Mouse (Mus musculus): ENCODE results near the gene Brd1. TPM values are rescaled to one million over a fixed set of nuclear protein-coding genes. Genes with fewer than 3 reads are reported as not detected.

Brd1 gene
- polyA plus RNA-seq, 1 experiment from 2014 or later = 17.1 TPM

DNA sequence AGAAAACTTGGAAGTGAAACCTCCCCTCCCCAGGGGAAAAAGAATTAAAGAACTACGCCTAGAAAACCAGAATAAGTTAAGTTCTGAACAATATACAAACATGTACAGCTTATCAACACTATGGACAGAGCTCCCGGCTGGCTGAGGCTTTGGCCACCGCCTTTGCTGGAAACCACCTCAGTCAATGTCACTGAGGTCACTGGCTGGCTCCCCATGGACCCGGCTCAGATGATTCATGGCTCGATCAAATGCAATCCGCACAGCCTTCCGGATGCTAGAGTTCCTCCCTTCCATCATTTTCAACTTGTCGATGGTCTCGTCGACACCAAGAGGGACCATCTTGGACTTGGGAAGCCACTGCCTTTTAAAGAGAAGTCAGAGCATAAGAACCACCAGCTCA, 45.9 kb downstream of the Brd1 start:
- H3K4me1 ChIP-seq (ENCODE audit: insufficient read depth, low read depth, low read length) = no peaks in the 10 kb centered on the region
- H3K4me2 ChIP-seq (replicated peaks; ENCODE audit: low read depth, low read length) = no peak overlapping the region
- no peak overlapping the region for H3K9ac ChIP-seq (replicated peaks; ENCODE audit: low read depth)
- TF ChIP-seq EP300 (IDR thresholded peaks at IDR 0.05) = no peak
- TF ChIP-seq CTCF (IDR thresholded peaks at IDR 0.05) = no peak
- H3K4me3 ChIP-seq (ENCODE audit: low read depth, low read length) = no peak overlapping the region
- H3K9me3 ChIP-seq (ENCODE audit: low read length) = no peaks in the 10 kb centered on the region
- no peak overlapping the region for H3K27ac ChIP-seq (ENCODE audit: low read length)
- no peak for ATAC-seq
- WGBS = 83% methylated on average over 10 of the region's 10 CpGs
- H3K36me3 ChIP-seq (ENCODE audit: insufficient read depth, low read length) = peaks cover 58% of the 10 kb centered on the region; the same call in 1 of the 2 replicates
- H3K27me3 ChIP-seq (replicated peaks; ENCODE audit: insufficient read depth, low read length) = no peaks in the 10 kb centered on the region
- no peak for DNase-seq (ENCODE audit: low spot score)

DNA sequence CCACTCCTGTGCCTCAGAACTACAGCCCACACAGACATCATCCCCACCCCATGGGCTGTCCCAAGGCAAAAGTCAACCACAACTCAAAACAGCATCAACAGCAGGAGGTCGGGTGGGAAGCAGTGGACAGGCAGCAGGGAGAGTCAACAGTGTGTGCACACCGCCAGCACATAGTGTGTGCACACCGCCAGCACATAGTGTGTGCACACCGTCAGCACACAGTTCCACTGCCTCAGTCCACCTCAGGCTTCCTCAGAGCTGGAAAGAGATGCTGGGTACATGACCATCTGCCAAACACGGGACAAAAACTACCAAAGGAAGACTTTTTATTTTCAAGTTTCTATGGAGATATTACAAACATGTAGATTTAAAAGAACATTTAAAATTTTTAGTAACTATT, 47.3 kb downstream of the Brd1 start:
- WGBS = 84% methylated on average over 5 of the region's 5 CpGs

DNA sequence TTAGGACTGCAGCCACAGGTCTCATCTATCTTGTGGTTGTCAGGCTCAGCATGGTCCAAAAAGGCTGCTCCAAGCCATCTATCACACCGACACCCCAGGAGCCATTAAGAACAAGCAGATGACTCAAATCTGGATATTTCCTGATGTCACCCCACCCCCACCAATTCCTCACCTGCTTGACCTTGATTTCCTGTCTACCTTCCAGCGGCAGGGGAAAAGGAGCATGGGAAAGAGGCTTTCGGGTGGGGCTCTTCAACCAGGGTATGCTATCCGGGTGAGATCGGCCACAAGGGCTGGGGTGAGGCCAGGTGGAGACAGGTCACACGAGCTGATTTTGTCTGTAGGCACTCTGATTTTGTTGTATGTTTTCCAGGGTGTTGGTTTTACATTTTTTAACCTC, 50.0 kb downstream of the Brd1 start:
- Histone ChIP-seq H3K27ac (ENCODE audit: low read length) (no peak overlapping the region), H3K4me1 (ENCODE audit: insufficient read depth, low read depth, low read length) (no peaks in the 10 kb centered on the region), H3K4me2 (replicated peaks; ENCODE audit: low read depth, low read length) (no peak overlapping the region), H3K36me3 (ENCODE audit: insufficient read depth, low read length) (peaks cover 32% of the 10 kb centered on the region; the same call in 1 of the 2 replicates), H3K4me3 (ENCODE audit: low read depth, low read length) (no peak overlapping the region), H3K9ac (replicated peaks; ENCODE audit: low read depth) (no peak overlapping the region), H3K9me3 (ENCODE audit: low read length) (no peaks in the 10 kb centered on the region), H3K27me3 (replicated peaks; ENCODE audit: insufficient read depth, low read length) (no peaks in the 10 kb centered on the region)
- TF ChIP-seq CTCF (IDR thresholded peaks at IDR 0.05) (no peak), EP300 (IDR thresholded peaks at IDR 0.05) (no peak)
- DNase-seq (ENCODE audit: low spot score) = no peak
- ATAC-seq = no peak
- WGBS = 80% methylated on average over 6 of the region's 6 CpGs

More for the DNA sequence above, 47.3 kb downstream of the Brd1 start:
- no peaks in the 10 kb centered on the region for H3K4me1 ChIP-seq (ENCODE audit: insufficient read depth, low read depth, low read length)
- H3K27ac ChIP-seq (ENCODE audit: low read length) = no peak overlapping the region
- H3K9me3 ChIP-seq (ENCODE audit: low read length) = no peaks in the 10 kb centered on the region
- no peak overlapping the region for H3K4me3 ChIP-seq (ENCODE audit: low read depth, low read length)
- H3K9ac ChIP-seq (replicated peaks; ENCODE audit: low read depth) = no peak overlapping the region
- TF ChIP-seq EP300 (IDR thresholded peaks at IDR 0.05) (no peak), CTCF (IDR thresholded peaks at IDR 0.05) (no peak)
- no peak overlapping the region for H3K4me2 ChIP-seq (replicated peaks; ENCODE audit: low read depth, low read length)
- ATAC-seq (no peak), DNase-seq (ENCODE audit: low spot score) (no peak)
- H3K27me3 ChIP-seq (replicated peaks; ENCODE audit: insufficient read depth, low read length) = no peaks in the 10 kb centered on the region
- H3K36me3 ChIP-seq (ENCODE audit: insufficient read depth, low read length) = peaks cover 58% of the 10 kb centered on the region; the same call in 1 of the 2 replicates

DNA sequence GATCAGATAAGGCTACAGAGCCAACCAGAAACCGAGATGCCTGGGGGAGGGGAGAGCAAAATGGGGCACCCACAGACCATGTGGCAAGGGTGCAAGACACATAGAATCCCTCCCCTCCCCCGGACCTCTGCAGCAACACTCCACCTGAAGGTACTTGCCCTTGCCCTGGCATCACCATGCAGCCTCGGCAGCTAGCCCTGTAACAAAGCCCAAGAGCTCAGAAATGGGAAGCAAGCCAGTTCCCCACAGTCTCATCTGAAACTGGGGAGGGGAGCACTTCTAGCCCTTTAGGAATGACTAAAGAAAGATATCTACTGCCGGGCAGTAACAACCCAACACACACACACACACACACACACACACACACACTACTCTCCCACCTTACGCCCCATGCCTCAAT, 53.1 kb downstream of the Brd1 start:
- TF ChIP-seq EP300 (IDR thresholded peaks at IDR 0.05) (no peak), CTCF (IDR thresholded peaks at IDR 0.05) (no peak)
- Histone ChIP-seq H3K4me1 (ENCODE audit: insufficient read depth, low read depth, low read length) (no peaks in the 10 kb centered on the region), H3K36me3 (ENCODE audit: insufficient read depth, low read length) (peaks cover 7% of the 10 kb centered on the region; the same call in 1 of the 2 replicates), H3K27ac (ENCODE audit: low read length) (no peak overlapping the region), H3K27me3 (replicated peaks; ENCODE audit: insufficient read depth, low read length) (no peaks in the 10 kb centered on the region), H3K4me3 (ENCODE audit: low read depth, low read length) (no peak overlapping the region), H3K4me2 (replicated peaks; ENCODE audit: low read depth, low read length) (no peak overlapping the region), H3K9ac (replicated peaks; ENCODE audit: low read depth) (no peak overlapping the region), H3K9me3 (ENCODE audit: low read length) (no peaks in the 10 kb centered on the region)
- no peak for DNase-seq (ENCODE audit: low spot score)
- no peak for ATAC-seq
- 63% methylated on average over 5 of the region's 5 CpGs for WGBS

DNA sequence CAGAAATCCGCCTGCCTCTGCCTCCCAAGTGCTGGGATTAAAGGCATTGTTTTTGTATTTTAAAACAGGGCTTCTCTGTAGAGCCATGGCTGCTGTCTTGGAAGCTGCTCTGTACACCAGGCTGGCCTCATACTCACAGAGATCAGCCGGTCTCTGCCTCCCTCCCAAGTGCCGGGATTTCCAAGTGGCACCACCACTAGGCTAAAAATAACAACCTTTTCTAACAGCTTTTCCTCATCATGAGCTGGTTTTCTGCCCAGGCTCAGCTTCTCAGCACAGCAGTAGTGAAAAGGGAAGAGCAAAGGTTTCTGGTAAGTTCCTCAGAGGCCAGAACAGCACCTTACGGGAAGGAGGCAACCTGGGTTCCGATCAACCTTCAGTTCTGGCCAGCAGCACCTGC, 56.5 kb downstream of the Brd1 start:
- Histone ChIP-seq H3K27ac (ENCODE audit: low read length) (no peak overlapping the region), H3K9ac (replicated peaks; ENCODE audit: low read depth) (no peak overlapping the region), H3K36me3 (ENCODE audit: insufficient read depth, low read length) (no peaks in the 10 kb centered on the region), H3K4me1 (ENCODE audit: insufficient read depth, low read depth, low read length) (no peaks in the 10 kb centered on the region), H3K27me3 (replicated peaks; ENCODE audit: insufficient read depth, low read length) (no peaks in the 10 kb centered on the region), H3K4me3 (ENCODE audit: low read depth, low read length) (no peak overlapping the region), H3K4me2 (replicated peaks; ENCODE audit: low read depth, low read length) (no peak overlapping the region), H3K9me3 (ENCODE audit: low read length) (no peaks in the 10 kb centered on the region)
- DNase-seq (ENCODE audit: low spot score) (no peak), ATAC-seq (no peak)
- 81% methylated on average over 5 of the region's 5 CpGs for WGBS
- no peak for TF ChIP-seq CTCF (IDR thresholded peaks at IDR 0.05)
- TF ChIP-seq EP300 (IDR thresholded peaks at IDR 0.05) = no peak

DNA sequence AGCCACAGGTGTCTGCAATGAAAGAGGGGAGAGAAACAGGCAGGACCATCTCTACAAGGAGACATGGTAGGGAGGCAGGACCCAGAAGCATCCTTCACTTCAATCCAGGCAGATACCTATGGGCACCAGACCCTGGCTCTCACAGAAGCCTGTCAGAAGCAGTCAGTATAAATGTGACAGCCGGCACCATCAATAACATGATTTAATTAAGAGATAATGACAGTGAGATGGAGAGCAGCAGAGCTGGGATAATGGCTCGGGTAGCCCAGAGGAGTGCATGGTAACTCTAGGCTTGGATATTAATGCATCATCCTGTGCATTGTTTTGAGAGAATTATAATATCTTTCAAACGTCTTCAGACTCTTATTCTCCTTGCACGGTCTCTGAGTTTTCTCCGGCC, 58.0 kb downstream of the Brd1 start:
- Histone ChIP-seq H3K9me3 (ENCODE audit: low read length) (no peaks in the 10 kb centered on the region), H3K4me3 (ENCODE audit: low read depth, low read length) (no peak overlapping the region), H3K4me2 (replicated peaks; ENCODE audit: low read depth, low read length) (no peak overlapping the region), H3K27ac (ENCODE audit: low read length) (no peak overlapping the region), H3K27me3 (replicated peaks; ENCODE audit: insufficient read depth, low read length) (no peaks in the 10 kb centered on the region), H3K4me1 (ENCODE audit: insufficient read depth, low read depth, low read length) (no peaks in the 10 kb centered on the region), H3K9ac (replicated peaks; ENCODE audit: low read depth) (no peak overlapping the region), H3K36me3 (ENCODE audit: insufficient read depth, low read length) (no peaks in the 10 kb centered on the region)
- WGBS = 74% methylated on average over 5 of the region's 5 CpGs
- TF ChIP-seq CTCF (IDR thresholded peaks at IDR 0.05) (no peak), EP300 (IDR thresholded peaks at IDR 0.05) (no peak)
- DNase-seq (ENCODE audit: low spot score) (no peak), ATAC-seq (no peak)

DNA sequence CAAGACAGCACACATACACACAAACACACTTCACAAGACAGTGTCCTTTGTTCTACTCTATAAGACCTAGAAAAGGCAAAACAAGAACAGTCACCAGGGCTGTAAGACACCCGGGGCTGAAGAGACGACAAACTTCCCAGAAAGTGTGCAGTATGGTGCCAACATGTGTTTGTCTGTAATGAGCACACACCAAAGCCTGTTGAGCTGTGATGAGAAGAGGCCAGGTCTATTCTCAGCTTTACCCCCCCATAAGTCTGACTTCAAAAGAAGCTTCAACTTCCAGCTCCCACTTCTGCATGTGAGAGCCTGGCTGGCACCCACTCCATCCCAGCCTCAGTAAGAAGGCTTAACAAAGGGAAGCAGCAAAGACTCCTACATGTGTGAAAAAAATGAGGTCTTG, 65.3 kb downstream of the Brd1 start:
- Histone ChIP-seq H3K27ac (ENCODE audit: low read length) (no peak overlapping the region), H3K36me3 (ENCODE audit: insufficient read depth, low read length) (no peaks in the 10 kb centered on the region), H3K4me2 (replicated peaks; ENCODE audit: low read depth, low read length) (no peak overlapping the region), H3K9me3 (ENCODE audit: low read length) (no peaks in the 10 kb centered on the region), H3K27me3 (replicated peaks; ENCODE audit: insufficient read depth, low read length) (no peaks in the 10 kb centered on the region), H3K4me1 (ENCODE audit: insufficient read depth, low read depth, low read length) (no peaks in the 10 kb centered on the region), H3K4me3 (ENCODE audit: low read depth, low read length) (no peak overlapping the region), H3K9ac (replicated peaks; ENCODE audit: low read depth) (no peak overlapping the region)
- DNase-seq (ENCODE audit: low spot score) = no peak
- 83% methylated on average over 2 of the region's 2 CpGs for WGBS
- TF ChIP-seq EP300 (IDR thresholded peaks at IDR 0.05) (no peak), CTCF (IDR thresholded peaks at IDR 0.05) (no peak)
- no peak for ATAC-seq
